Comparison of ENCODE assay signal across 17 mouse cellular contexts in the genomic region with DNA sequence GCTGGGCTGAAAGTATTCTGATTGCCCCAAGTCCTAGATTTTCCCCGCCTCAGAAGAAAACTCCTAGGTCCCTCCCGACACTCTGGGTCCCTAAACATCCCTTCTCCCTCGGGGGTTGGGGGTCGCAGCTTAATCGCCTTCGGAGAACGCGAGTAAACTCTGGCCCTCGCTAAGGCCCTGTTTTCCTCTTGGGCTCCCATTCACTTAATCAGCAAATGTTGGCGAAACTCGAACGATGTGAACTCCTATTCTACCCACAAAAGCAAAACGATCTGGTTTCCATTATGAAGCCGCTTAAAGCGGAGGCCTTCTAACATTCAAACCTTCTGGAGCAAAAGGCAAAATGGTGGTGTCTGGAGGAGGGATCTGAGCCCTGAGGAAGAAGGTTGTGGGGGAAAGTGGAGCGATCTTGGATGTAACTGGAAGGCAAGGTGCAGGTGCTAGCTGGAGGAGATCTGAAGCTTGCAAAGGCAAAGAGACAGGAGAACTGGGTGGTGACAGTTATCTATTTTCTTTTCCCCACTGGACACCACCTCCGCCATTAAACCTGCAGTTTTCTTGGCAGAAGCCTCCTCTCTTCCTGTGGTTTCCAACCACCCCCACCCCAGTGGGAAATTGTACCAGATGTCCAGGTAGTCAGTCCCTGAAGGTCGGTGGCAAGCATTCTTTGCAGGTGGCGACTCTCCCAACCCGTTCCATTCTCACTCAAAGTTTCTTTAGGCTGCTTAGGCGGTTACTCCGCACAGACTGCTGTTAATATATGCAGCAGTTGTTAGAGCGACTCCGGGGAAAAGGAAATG. TPM values are rescaled to one million over a fixed set of nuclear protein-coding genes. Genes with fewer than 3 reads are reported as not detected.
A peak's percentile ranks its signal among the peaks of the same experiment; 100 is the strongest.
DNase-seq lines count a peak whose midpoint lies in the region; ATAC-seq and TF ChIP-seq lines count a peak whose summit lies in the region.
"Had no signal": no experiment of that assay in that cellular context is flagged by ENCODE, and none has a peak within 500 bp of the region (broad histone marks: within the 10 kb centered on the region; RNA-seq: fewer than 3 reads in every experiment).

No protein-coding gene starts in this region.

- H3K36me3 ChIP-seq in kidney, adult 2 months (ENCODE audit: control insufficient read depth, insufficient read depth, low read length): no peaks in the 10 kb centered on the region
- H3K36me3 ChIP-seq in embryonic facial prominence, embryonic 11.5 days (replicated peaks; ENCODE audit: control insufficient read depth, insufficient read depth, low read depth, low read length): no peaks in the 10 kb centered on the region
- no peaks in the 10 kb centered on the region for H3K36me3 ChIP-seq in midbrain, embryonic 13.5 days
- H3K36me3 ChIP-seq: liver, embryonic 13.5 days had no signal

- peak; percentile 7 for DNase-seq in kidney, adult 2 months
- DNase-seq in kidney, postnatal 36 days: no peak
- DNase-seq in R1 (ENCODE audit: low read depth, low spot score): peak; percentile 28
- DNase-seq in embryonic facial prominence, embryonic 11.5 days (ENCODE audit: low spot score): peak; percentile 64
- no peak for DNase-seq in gastrocnemius, adult 2 months
- no peak for DNase-seq in thymus, postnatal 25 days
- DNase-seq in gastrocnemius, postnatal 10 days: no peak
- DNase-seq: adrenal gland, postnatal 10 days; gastrocnemius, postnatal 14 days; kidney, postnatal 25 days; liver, embryonic 13.5 days; spleen, adult 18-20 months had no signal

- no peak overlapping the region for H3K4me3 ChIP-seq in kidney, adult 2 months (ENCODE audit: insufficient read depth, low read depth, low read length)
- no peak overlapping the region for H3K4me3 ChIP-seq in embryonic facial prominence, embryonic 11.5 days (ENCODE audit: low read depth, low read length)
- H3K4me3 ChIP-seq in midbrain, embryonic 13.5 days (replicated peaks): peak overlapping the region; percentile 22
- H3K4me3 ChIP-seq in gastrocnemius, adult 2 months: no peak overlapping the region
- H3K4me3 ChIP-seq: liver, embryonic 13.5 days had no signal

- peak overlapping the region; percentile 11; the same call in 1 of the 2 replicates for H3K4me2 ChIP-seq in embryonic facial prominence, embryonic 11.5 days (ENCODE audit: low read depth, low read length)
- peak overlapping the region; percentile 40 for H3K4me2 ChIP-seq in midbrain, embryonic 13.5 days (replicated peaks)
- H3K4me2 ChIP-seq: liver, embryonic 13.5 days had no signal

- 6% methylated on average over 24 of the region's 24 CpGs for WGBS in kidney, adult 2 months
- WGBS in embryonic facial prominence, embryonic 11.5 days: 4% methylated on average over 24 of the region's 24 CpGs
- 1% methylated on average over 24 of the region's 24 CpGs for WGBS in midbrain, embryonic 13.5 days

- H3K9me3 ChIP-seq in embryonic facial prominence, embryonic 11.5 days (replicated peaks; ENCODE audit: control insufficient read depth, low read length): no peaks in the 10 kb centered on the region
- no peaks in the 10 kb centered on the region for H3K9me3 ChIP-seq in midbrain, embryonic 13.5 days
- H3K9me3 ChIP-seq: liver, embryonic 13.5 days had no signal

- no peak for TF ChIP-seq POLR2A in kidney, adult 2 months (IDR thresholded peaks at IDR 0.05; ENCODE audit: low read depth, low read length)

- H3K27me3 ChIP-seq in kidney, adult 2 months (replicated peaks; ENCODE audit: control insufficient read depth, insufficient read depth, low read length): peaks cover 10% of the 10 kb centered on the region
- H3K27me3 ChIP-seq in embryonic facial prominence, embryonic 11.5 days (ENCODE audit: control insufficient read depth, insufficient read depth, low read length): peaks cover 76% of the 10 kb centered on the region
- peaks cover 98% of the 10 kb centered on the region for H3K27me3 ChIP-seq in midbrain, embryonic 13.5 days

- no peak overlapping the region for H3K27ac ChIP-seq in kidney, adult 2 months (ENCODE audit: insufficient read depth, low read depth, low read length)
- H3K27ac ChIP-seq in embryonic facial prominence, embryonic 11.5 days (replicated peaks; ENCODE audit: low read depth, low read length): no peak overlapping the region
- peak overlapping the region; percentile 39; the same call in 1 of the 2 replicates for H3K27ac ChIP-seq in midbrain, embryonic 13.5 days
- no peak overlapping the region for H3K27ac ChIP-seq in gastrocnemius, adult 2 months
- H3K27ac ChIP-seq: liver, embryonic 13.5 days; macrophage had no signal

- intact Hi-C loops in gastrocnemius, adult 2 months (cut with DNase I): loop anchor here (10.0 kb wide), 1 partner anchor 223 kb away; no protein-coding TSS in a partner anchor

- no peaks in the 10 kb centered on the region; the same call in 1 of the 2 replicates for H3K4me1 ChIP-seq in kidney, adult 2 months (ENCODE audit: control insufficient read depth, insufficient read depth, low read length)
- H3K4me1 ChIP-seq in embryonic facial prominence, embryonic 11.5 days (ENCODE audit: control insufficient read depth, insufficient read depth, low read length): peaks cover 3% of the 10 kb centered on the region
- peaks cover 15% of the 10 kb centered on the region for H3K4me1 ChIP-seq in midbrain, embryonic 13.5 days (replicated peaks)
- H3K4me1 ChIP-seq: liver, embryonic 13.5 days had no signal

- ATAC-seq in embryonic facial prominence, embryonic 11.5 days (replicated peaks; ENCODE audit: insufficient number of reproducible peaks, low FRiP score, low TSS enrichment, low read depth): no peak
- ATAC-seq in midbrain, embryonic 13.5 days: no peak
- ATAC-seq: CD4-positive, CD25-positive, alpha-beta regulatory T cell, adult 4 months; inflammation-experienced regulatory T-cells, adult 6 months had no signal

- TF ChIP-seq CTCF in kidney, adult 2 months (conservative IDR thresholded peaks at IDR 0.05; ENCODE audit: insufficient read depth, insufficient read length, low read depth, low read length): no peak
- no peak for TF ChIP-seq CTCF in gastrocnemius, adult 2 months (IDR thresholded peaks at IDR 0.05)

- no peak overlapping the region for H3K9ac ChIP-seq in embryonic facial prominence, embryonic 11.5 days (replicated peaks; ENCODE audit: low read length)
- H3K9ac ChIP-seq in midbrain, embryonic 13.5 days (replicated peaks): peak overlapping the region; percentile 28; the same call in 1 of the 2 replicates
- H3K9ac ChIP-seq: liver, embryonic 13.5 days had no signal

RNA-seq across cellular contexts. Expression of a gene that starts 7.8 kb away (rescaled TPM):
- polyA plus RNA-seq in kidney, adult 2 months (2012; rRNA removed): 9.9 and 10.5 TPM in 2 replicates
- polyA plus RNA-seq in embryonic facial prominence, embryonic 11.5 days (2014; fragmentation: Nextera tagmentation; extraction: Ambion mirVana): 35.6 and 41.4 TPM in 2 replicates
- 59.2 and 101 TPM in 2 replicates for polyA plus RNA-seq in midbrain, embryonic 13.5 days (2015; fragmentation: Nextera tagmentation; extraction: Ambion mirVana)
- total RNA-seq in gastrocnemius, adult 2 months (2021): 1 to 10 TPM; 4.2 to 9.2 TPM
- total RNA-seq in gastrocnemius, postnatal 10 days (2021): 1 to 10 TPM; 8.8 to 9.2 TPM
- total RNA-seq: layer of hippocampus, postnatal 25 days had no signal
- polyA plus RNA-seq: macrophage had no signal

Comparison
In these comparisons a context has a peak if more than half of its experiments do, and no peak if none do; other contexts are left out.
1. DNase-seq: peak in kidney, adult 2 months (single experiment), R1 (single experiment) and embryonic facial prominence, embryonic 11.5 days (single experiment); none in kidney, postnatal 36 days (0 of 2), gastrocnemius, adult 2 months (single experiment), thymus, postnatal 25 days (single experiment) and gastrocnemius, postnatal 10 days (single experiment).